Mouse (Mus musculus) gastrocnemius, postnatal 4 days (tissue): Measurements from ENCODE around the gene Slco2a1. TPM values are rescaled to one million over a fixed set of nuclear protein-coding genes. Genes with fewer than 3 reads are reported as not detected.
A peak's percentile ranks its signal among the peaks of the same experiment; 100 is the strongest.

ENCODE experiments used
- DNase-seq, 2 experiments: peaks; one replicate each; pipeline ENCODE4 v3.0.0; 2021 to 2022; ENCODE audit warnings: low spot score in 2 of 2, mixed read lengths in 2 of 2
- total RNA-seq, 2 experiments: library from RNA; stranded (reverse); gene quantifications; 2 replicates each; pipeline ENCODE4 v1.2.3; 2021

Slco2a1 gene
- total RNA-seq, 2 experiments from 2014 or later, result 0.93 to 1.9 TPM

DNA sequence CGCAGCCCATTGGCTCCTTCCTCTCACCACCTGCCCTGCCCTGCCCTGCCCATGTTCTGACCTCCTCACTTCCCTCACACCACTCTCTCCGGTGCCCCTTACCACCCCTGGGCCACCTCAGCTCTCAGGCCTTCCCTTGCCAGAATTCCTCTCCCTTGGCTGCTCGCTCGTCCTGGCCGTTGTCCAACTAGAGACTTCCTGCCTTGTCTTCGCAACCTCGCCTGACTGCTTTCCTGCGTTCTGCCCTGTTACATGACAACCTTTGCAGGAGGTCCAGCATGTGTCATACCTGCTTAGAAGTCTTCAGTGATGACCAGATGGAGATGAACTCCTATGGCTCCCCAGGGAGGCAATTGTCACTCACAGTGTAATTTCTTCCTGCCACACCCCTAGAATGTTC is 43.7 kb downstream of the Slco2a1 start:
- peak in 1 of 2 experiments; percentile 24 for DNase-seq

- DNase-seq, result no peak
Observed at GRCm38 (mm10) chr9:103033381-103033780, 44.9 kb downstream of the Slco2a1 start.

- no peak for DNase-seq
Observed at GRCm38 (mm10) chr9:103036971-103037391, 48.5 kb downstream of the Slco2a1 start.

DNA sequence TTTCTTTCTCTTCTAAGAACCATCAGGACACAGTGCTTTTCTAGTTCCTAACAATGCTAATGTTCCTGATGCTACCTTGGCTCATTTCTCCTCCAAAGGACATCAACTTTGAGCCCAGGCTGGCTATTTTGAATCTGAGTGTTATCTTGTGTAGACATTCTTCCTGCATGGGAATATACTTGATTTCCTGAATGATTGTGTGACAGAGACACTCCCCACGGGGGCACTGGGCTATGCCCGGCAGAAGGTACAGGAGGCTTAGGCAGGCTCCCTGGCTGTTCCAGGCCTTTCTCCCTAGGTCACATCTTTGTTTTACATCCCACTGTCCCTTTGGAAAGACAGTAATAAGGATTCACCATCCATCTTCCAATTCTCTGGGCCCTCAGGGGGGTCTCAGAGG is 49.8 kb downstream of the Slco2a1 start:
- DNase-seq, result no peak

GRCm38 (mm10) chr9:103038705-103039104 is 50.2 kb downstream of the Slco2a1 start:
- no peak for DNase-seq

GRCm38 (mm10) chr9:103040581-103040980 is 52.1 kb downstream of the Slco2a1 start:
- DNase-seq, result no peak

DNA sequence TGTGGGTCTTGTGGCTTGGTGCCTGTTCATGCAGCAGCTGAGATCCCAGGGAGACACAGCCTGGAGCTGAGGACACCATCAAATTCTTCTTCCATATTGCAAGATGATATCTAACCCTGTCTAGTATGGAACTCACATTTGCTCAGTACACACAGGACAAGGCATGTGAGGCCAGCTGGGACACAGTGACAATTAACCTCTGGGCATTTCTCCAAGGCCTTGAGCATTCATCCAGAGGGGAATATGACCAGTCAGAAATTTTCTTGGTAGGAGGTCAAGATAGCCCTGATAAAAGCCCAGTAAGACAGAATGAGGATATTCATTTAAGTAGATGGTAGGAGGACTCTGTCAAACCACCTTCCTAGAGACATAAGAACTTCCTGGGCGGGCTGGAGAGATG is 56.9 kb downstream of the Slco2a1 start:
- DNase-seq, result no peak

DNA sequence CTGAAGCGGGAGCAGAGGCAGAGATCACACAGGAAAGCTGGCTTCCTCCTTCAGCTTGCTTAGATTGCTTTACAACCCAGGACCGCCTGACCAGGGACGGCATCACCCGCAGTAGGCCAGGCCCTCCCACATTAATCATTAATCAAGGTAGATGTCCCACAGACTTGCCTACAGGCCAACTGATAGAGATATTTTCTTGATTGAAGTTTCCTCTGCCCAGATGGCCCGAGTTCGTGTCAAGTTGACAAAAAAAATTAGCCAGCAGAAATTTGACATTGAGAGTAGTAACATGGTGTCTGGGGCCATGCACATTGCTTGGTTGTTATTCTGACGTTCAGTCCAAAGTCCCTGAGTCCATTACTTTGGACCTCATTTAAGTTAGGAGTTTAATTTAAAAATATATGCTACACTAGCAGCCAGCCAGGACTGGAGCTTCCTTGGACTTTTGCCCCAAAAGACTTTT is 60.6 kb downstream of the Slco2a1 start:
- no peak for DNase-seq

GRCm38 (mm10) chr9:103053829-103054228 is 65.3 kb downstream of the Slco2a1 start:
- no peak for DNase-seq

DNA sequence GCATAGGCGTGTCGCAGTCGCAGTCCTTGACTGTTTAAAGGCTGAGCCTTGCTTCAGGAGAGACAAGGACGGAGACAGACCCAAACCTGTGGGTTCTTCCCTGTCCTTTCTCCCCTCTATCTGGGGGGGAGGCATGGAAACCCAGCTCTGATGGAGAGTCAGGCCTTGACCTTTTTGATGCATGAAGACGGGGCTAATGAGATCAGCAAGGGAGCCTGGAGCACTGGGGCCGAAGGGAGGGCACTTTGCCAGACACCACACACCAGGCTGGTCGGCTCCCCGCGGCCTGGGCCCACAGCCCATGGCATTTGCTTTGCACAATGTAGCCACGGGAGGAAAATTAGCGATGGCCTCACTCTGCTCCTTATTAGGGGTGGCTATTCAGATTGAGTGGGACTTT is 66.5 kb downstream of the Slco2a1 start:
- no peak for DNase-seq

DNA sequence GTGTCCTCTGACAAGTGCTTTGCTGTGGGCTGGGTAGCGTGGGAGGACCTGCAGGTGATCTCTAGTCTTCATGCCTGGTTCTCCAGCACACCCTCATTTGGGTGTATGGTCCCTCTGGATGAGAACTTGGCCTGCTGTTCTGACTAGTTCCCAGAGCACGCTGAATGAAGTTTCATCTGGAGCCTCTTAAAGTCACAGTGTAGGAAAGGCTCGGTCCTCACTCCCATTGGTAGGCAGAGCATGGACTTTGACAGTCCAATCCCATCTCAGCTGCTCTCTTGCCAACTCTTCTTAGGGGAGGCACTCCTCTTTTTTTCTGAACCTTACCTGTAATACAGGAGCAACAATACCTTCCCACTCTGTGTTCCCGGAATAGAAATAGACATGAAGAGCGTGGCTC is 67.7 kb downstream of the Slco2a1 start:
- no peak for DNase-seq

DNA sequence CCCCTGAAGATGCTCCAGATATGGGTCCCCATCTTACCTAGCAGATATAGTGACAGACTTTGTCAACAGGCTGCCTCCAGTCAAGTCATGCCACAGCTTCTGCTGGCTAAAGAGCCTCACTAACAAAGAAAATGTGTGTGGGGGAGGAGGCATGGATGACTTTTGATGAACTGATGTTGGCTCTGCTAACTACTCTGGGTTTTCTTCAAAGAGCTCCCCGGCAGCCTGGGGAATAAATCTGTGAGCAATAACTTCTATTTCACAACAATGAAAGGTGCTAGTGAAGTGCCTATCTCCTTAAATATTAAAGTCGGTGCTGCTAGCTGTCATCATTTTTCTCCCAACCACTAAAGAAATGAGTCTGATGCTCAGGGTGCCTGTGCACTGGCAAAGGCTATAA is 72.0 kb downstream of the Slco2a1 start:
- DNase-seq, result no peak

GRCm38 (mm10) chr9:103061471-103062053 is 73.0 kb downstream of the Slco2a1 start:
- DNase-seq, result no peak

DNA sequence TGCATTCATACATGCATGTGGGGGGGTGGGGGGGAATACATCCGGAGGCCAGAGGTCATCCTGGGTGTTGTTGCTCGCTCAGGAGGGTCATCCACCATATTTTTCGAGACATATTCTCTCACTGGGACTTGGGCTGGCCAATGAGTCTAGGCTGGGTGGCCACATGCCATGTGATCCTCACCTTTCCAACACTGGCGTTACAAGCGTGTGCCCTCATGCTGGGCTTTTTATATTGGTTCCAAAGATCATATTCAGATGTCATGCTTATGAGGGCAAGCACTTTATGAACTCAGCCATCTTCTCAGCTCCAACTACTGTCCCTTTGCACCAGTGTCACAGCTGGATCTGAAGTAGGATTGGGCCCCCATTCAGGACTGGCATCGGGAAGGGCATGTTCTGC is 75.1 kb downstream of the Slco2a1 start:
- DNase-seq, result no peak

- no peak for DNase-seq
Observed at GRCm38 (mm10) chr9:103066845-103067244, 78.3 kb downstream of the Slco2a1 start.

DNA sequence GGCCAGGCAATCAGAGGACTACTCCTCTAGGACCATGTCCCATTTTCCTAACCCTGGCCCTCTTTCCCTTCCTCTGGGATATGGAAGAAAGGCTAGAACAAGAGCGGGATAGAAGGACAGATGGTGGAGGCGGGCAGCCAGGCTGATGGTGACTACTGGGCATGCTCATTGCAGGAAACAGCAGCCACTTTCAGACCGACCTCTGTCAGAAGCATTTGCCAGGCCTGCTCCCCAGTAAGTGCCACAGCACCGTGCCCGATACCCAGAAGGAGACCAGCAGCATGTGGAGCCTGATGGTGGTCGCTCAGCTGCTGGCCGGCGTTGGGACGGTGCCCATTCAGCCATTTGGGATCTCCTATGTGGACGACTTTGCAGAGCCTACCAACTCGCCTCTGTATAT is 79.1 kb downstream of the Slco2a1 start:
- DNase-seq, result no peak

DNA sequence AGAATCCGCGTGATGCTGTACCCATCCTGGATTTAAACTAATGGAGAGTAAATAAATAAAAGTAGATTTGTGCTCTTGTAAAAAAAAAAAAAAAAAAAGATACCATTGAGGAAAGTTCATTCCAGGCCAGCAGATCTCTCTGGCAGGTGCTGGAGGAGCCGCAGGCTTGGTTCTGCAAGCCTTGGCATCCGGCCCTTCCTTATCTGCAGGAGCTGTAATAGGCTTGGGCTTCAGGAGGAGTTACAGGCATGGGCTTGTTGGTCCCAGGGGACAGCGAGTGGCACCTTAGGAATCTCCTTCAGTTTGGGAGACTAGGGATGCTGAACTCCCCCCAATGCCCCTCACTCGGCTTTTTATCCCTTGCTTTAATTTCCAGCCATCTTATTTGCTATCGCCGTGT is 80.3 kb downstream of the Slco2a1 start:
- no peak for DNase-seq

GRCm38 (mm10) chr9:103071541-103072203 is 83.2 kb downstream of the Slco2a1 start:
- DNase-seq, result no peak

- DNase-seq, result no peak
Observed at GRCm38 (mm10) chr9:103072204-103072599, 83.7 kb downstream of the Slco2a1 start.

GRCm38 (mm10) chr9:103072926-103073515 is 84.5 kb downstream of the Slco2a1 start:
- no peak for DNase-seq

DNA sequence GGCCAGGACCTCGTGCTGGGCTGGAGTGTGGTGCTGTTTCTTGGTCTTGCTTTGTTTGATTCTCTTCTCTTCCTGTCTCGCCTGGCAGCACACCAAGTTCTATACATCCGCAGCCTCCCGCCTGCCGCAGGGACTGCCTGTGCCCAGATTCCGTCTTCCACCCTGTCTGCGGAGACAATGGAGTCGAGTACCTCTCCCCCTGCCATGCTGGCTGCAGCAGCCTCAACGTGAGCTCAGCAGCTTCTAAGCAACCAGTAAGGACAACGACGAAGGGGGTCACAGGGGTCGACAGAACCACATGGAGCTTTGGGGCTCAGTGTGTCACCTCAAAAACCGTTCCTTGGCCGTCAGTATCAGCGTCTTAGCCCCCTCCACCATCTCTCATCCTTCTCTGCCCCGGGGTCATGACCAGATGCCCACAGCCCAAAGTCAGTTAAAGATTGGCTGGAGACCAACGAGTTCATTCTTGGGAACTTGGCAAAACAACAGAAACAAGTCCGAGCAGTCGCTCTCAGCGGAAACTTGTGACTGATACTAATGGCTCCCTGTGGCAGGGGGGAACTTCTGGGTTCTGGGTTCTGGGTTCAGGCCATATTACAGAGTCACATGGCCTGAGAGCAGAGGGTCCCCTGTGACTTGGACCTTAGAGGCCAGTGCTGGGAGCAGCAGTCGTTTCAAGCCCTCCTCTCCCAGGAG is 88.5 kb downstream of the Slco2a1 start:
- DNase-seq, result no peak

DNA sequence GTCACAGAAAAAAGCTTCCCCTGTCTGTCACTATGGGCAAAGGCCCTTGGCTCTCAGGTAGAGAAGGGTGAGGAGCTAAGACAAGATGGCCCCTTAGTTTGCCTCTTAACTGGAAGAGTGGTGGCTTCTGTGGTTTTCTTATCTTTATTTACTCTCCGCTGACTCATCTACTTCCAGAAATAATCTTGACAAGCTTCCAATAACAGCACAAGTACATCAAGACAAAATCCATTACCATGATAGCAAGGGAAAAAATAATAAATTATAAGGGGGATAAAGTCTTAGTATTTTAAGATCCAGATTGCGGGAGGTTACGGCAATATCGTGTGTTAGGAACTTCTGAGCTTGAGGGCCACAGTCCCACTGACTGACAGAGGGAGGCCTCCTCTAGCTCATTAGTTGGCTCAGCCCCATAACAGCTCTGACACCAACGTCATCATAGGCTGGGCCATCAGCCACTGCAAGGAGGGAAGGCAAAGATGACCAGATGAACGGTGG is 89.7 kb downstream of the Slco2a1 start:
- DNase-seq, result no peak
